Mouse (Mus musculus): ENCODE measurements around the gene Gars. TPM values are rescaled to one million over a fixed set of nuclear protein-coding genes. Genes with fewer than 3 reads are reported as not detected.

Gars gene
- total RNA-seq, 2 experiments from 2014 or later = 123 to 131 TPM

GRCm38 (mm10) chr6:55091396-55091795 lies 53.6 kb downstream of the Gars start:
- no peak for DNase-seq (ENCODE audit: low spot score in 2 of 2)

GRCm38 (mm10) chr6:55093431-55094146 lies 55.8 kb downstream of the Gars start:
- DNase-seq (ENCODE audit: low spot score in 2 of 2) = no peak

GRCm38 (mm10) chr6:55098030-55098429 lies 60.2 kb downstream of the Gars start:
- no peak for DNase-seq (ENCODE audit: low spot score in 2 of 2)

- DNase-seq (ENCODE audit: low spot score in 2 of 2) = no peak
Measured at GRCm38 (mm10) chr6:55098603-55099002, 60.8 kb downstream of the Gars start.

GRCm38 (mm10) chr6:55108358-55108757 lies 70.6 kb downstream of the Gars start:
- no peak for DNase-seq (ENCODE audit: low spot score in 2 of 2)

- DNase-seq (ENCODE audit: low spot score in 2 of 2) = no peak
Measured at GRCm38 (mm10) chr6:55117325-55118109, 79.7 kb downstream of the Gars start.

- DNase-seq (ENCODE audit: low spot score in 2 of 2) = no peak
Measured at GRCm38 (mm10) chr6:55123056-55123455, 85.2 kb downstream of the Gars start.

GRCm38 (mm10) chr6:55126576-55126975 lies 88.8 kb downstream of the Gars start:
- no peak for DNase-seq (ENCODE audit: low spot score in 2 of 2)

GRCm38 (mm10) chr6:55128391-55128790 lies 90.6 kb downstream of the Gars start:
- no peak for DNase-seq (ENCODE audit: low spot score in 2 of 2)

Other genes starting within 250 kb of the Gars start
- 10 to 100 TPM; 21.5 to 23.7 TPM for gene Znrf2, start 221.1 kb upstream of the Gars start, total RNA-seq (2021)
- 1 to 10 TPM; 4.3 to 4.8 TPM for gene Nod1, start 65.4 kb upstream of the Gars start, total RNA-seq (2021)
- 10 to 100 TPM; 35.2 to 41.0 TPM for gene Ggct, start 45.1 kb upstream of the Gars start, total RNA-seq (2021)
- 1 to 10 TPM; 2.3 to 4.9 TPM for gene Crhr2, start 95.0 kb downstream of the Gars start, total RNA-seq (2021)
- 1 to 10 TPM; 1.4 to 1.8 TPM for gene Inmt, start 137.0 kb downstream of the Gars start, total RNA-seq (2021)
- gene Mindy4, start 165.4 kb downstream of the Gars start, total RNA-seq (2021) = 10 to 100 TPM in 1 of 2 experiments, 1 to 10 TPM in 1; 9.5 to 12.6 TPM